Mouse (Mus musculus): ENCODE results near the gene Mrpl16. TPM values are rescaled to one million over a fixed set of nuclear protein-coding genes. Genes with fewer than 3 reads are reported as not detected.

Mrpl16 gene
- 100 to 1,000 TPM; 105 to 122 (median 115) TPM for total RNA-seq (2022)

- peak; percentile 89 for DNase-seq (ENCODE audit: low spot score)
Measured at GRCm38 (mm10) chr19:11770205-11770892, at the start of gene Mrpl16. Mrpl16 (plus strand) TSS chr19:11770391.

GRCm38 (mm10) chr19:11723870-11724269 is 46.3 kb upstream of the Mrpl16 start:
- DNase-seq (ENCODE audit: low spot score): no peak

GRCm38 (mm10) chr19:11724275-11724674 is 45.9 kb upstream of the Mrpl16 start:
- DNase-seq (ENCODE audit: low spot score): no peak

DNA sequence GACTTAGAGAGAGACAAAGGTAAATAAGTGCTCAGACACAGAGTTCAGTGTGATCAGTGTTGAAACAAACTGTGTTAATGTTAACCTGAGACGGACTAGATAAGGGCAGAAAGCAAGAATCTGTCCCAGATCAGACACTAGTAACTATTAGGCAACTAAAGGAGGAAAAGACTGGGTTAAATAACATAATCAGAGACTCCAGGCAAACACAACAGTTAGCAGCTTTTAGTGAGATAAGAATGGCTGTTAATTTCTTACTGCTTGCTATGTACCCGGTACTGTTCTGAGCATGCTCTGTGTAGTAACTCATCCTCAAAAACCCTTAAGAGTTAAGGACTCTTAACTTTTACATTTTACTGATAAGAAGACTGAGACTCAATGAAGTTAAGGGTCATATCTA is 44.3 kb upstream of the Mrpl16 start:
- no peak for DNase-seq (ENCODE audit: low spot score)

GRCm38 (mm10) chr19:11727304-11727703 is 42.9 kb upstream of the Mrpl16 start:
- no peak for DNase-seq (ENCODE audit: low spot score)

- DNase-seq (ENCODE audit: low spot score): no peak
Measured at GRCm38 (mm10) chr19:11730278-11730677, 39.9 kb upstream of the Mrpl16 start.

DNA sequence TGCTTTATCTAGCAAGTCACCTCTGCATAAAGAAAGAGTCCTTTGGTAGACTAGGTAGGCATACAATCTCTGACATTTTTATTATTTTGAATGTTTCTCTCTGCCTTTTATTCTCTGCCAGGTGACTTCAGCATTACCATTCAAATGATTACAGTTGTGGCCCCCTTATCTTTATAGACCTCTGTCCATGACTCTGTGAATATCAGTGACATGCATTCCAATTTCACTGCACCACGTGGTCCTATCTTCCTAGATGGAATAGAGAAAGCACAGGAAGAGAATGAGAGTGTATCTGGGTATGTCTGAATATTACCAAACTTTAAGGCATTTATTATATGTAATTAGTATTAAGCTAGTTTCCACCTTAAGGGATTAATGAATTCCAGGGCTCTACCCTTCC is 33.7 kb upstream of the Mrpl16 start:
- no peak for DNase-seq (ENCODE audit: low spot score)

DNA sequence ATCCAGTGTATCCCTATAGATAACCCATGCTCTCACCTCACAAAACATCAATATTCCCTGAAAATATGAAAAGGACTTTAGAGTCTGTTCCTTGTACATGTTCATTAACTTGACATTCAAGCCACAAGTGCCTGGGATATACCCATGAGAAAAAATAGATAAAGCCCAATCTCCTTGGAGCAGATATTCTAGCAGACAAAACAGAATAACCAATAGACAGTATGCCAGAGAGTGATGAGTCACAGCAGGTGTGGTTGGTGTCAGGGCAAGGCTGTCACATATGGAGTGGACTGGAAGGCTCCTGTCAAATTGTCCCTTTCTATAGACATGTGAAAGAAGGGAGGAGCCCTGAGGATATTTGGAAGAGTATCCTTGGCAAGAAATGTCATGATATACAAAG is 24.5 kb upstream of the Mrpl16 start:
- no peak for DNase-seq (ENCODE audit: low spot score)

DNA sequence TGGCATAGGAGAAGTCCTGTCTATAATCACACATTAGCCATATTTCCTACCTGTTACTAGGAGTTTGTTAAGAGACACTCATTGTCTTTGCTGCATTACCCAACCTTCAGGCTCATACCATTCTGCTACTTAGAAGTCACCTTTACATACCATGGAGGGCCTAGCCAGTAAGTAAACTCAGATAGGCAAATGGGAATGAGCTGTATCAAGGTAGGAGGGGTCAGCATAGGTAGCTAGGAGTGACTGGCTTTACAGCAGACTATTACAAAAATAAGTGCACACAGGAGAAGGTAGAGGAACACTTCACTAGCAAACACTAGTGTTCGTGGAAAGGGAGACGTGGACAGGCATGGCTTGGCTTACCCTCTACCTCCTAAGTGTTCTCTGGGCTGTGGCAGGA is 22.9 kb upstream of the Mrpl16 start, which contains the start of gene Gif:
TSS of gene Gif (plus strand) at position 257 of the 400 bp plus-strand sequence.
- DNase-seq (ENCODE audit: low spot score): no peak

DNA sequence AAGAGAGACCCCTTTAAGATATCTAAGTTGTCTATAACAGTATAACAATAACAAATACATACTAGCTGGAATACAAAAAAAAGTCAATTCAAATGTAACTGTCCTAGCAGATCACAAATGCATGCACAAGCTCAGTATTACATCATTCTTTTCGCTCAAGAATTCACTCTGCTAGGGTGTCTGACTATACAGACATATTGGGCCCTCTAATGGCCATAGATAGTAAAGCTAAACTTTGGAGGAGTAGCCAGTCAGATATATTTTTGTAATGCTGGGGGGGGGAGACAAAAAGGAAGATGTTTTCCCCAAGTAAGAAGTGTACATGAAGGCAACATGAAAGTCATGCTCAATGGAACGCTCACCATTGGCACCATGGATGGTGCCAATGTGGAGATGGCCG is 5.1 kb upstream of the Mrpl16 start:
- no peak for DNase-seq (ENCODE audit: low spot score)

- DNase-seq (ENCODE audit: low spot score): no peak
Measured at GRCm38 (mm10) chr19:11766413-11766812, 3.8 kb upstream of the Mrpl16 start.

GRCm38 (mm10) chr19:11768163-11768562 is 2.0 kb upstream of the Mrpl16 start:
- DNase-seq (ENCODE audit: low spot score): no peak

- DNase-seq (ENCODE audit: low spot score): no peak
Measured at GRCm38 (mm10) chr19:11769257-11769920, 802 bp upstream of the Mrpl16 start.

DNA sequence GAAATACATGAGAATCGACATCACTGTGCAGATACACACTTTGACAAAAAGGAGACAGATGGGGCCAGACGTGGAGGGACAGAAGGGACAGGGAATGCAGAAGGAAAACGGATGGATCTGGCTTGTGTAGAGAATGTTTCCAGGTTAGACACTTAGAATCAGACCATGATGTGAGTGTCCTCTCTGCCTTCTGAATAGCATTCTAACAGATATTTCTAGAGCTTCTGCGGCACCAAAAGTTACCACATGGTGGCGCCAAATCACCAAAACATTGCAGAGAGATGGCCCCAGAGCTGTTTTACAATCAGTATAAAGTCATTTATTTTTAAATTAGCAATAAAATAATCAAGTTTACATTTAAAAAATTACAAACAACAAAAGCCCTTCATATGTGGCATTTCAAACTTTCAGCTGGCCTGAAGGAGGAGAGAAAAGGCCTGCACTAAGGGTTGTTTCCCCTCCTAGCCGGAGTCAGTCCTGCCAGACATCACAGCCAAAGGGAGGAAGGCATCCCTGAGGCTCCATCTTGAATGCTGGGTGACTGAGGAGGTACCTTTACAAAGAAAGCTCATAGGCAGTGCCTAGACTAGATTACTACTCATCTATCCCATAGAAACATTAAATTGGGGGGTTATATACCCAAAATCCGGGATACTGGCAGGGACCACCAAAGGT is 7.1 kb downstream of the Mrpl16 start:
- DNase-seq (ENCODE audit: low spot score): peak; percentile 69

DNA sequence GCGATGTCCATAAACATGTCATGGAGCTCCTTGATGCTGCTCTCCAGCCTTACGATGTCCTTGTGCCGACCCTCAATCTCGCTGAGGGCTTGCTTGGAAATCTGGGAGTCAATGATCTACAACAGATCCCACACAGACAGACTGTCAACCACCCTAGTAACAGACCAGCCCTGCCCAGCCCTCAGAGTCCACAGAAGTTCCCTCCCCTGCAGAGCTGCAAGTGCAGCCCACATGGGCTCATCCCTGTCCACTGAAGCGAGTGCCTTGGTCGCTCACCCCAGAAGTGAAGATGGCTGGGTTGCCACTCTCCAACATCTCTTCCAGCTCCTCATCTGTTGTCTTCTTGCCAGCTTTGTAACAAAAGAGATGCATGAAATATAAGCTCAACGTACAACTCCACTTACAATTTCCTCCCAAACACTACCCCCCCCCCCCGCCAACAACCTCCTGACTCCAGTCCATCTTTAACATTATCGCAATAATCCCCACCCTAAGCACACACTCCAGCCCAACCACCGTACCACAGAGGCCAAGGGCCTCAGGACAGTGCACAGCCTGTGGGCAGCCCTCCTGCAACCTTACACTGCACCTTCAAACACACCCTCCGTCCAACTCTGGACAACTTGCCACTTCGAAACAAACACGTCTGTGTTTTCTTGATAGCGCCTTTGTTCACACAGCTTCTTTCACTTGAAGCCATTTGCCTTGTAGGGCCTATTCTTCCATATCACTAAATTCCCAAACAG is 15.4 kb downstream of the Mrpl16 start:
- DNase-seq (ENCODE audit: low spot score): no peak

GRCm38 (mm10) chr19:11787826-11788225 is 17.6 kb downstream of the Mrpl16 start:
- DNase-seq (ENCODE audit: low spot score): no peak

DNA sequence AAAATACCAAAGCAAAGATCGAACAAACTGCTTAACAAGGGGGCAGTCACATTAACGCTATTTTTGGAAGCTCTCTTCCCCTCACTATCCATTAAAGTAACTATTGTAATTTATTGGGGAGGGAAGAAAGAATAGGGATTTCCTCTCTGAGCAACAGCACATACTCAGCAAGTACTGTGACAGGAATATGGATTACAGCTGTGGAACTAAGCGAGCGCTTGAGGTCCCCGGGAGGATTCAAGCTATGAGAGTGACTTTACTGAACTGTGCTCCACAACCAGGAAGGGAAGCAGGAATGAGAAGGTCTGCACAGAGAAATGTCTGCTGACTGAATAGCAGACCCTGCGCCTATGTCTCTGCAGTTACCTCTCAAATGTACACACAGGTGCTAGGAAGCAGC is 18.7 kb downstream of the Mrpl16 start:
- DNase-seq (ENCODE audit: low spot score): no peak

- no peak for DNase-seq (ENCODE audit: low spot score)
Measured at GRCm38 (mm10) chr19:11791825-11792224, 21.6 kb downstream of the Mrpl16 start.

DNA sequence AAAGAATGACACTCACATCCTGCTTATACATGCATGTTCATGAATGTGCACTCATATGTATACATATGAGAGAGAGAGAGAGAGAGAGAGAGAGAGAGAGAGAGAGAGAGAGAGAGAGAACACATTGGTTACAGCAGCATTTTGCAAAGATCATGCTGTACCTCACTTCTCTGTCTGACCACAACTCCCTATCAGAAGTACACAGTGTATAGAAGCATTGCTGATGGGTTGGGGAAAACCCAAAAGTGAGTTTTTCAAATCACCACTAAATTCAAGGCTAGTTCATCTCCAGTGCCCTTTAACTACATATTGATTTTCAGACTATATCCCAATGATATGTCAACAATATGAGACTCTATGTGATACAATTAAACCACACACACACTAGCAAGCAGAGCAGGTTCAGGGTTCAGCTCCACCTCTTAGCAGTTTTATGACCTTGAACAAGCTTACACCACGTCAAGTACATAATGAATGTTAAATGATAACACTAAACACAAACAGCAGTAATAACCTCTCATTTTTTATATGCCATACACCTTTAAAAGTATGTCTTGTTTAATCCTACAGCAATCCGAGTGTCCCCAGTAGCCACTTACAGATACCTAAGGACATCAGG is 23.7 kb downstream of the Mrpl16 start:
- no peak for DNase-seq (ENCODE audit: low spot score)

- no peak for DNase-seq (ENCODE audit: low spot score)
Measured at GRCm38 (mm10) chr19:11794447-11794846, 24.3 kb downstream of the Mrpl16 start.

DNA sequence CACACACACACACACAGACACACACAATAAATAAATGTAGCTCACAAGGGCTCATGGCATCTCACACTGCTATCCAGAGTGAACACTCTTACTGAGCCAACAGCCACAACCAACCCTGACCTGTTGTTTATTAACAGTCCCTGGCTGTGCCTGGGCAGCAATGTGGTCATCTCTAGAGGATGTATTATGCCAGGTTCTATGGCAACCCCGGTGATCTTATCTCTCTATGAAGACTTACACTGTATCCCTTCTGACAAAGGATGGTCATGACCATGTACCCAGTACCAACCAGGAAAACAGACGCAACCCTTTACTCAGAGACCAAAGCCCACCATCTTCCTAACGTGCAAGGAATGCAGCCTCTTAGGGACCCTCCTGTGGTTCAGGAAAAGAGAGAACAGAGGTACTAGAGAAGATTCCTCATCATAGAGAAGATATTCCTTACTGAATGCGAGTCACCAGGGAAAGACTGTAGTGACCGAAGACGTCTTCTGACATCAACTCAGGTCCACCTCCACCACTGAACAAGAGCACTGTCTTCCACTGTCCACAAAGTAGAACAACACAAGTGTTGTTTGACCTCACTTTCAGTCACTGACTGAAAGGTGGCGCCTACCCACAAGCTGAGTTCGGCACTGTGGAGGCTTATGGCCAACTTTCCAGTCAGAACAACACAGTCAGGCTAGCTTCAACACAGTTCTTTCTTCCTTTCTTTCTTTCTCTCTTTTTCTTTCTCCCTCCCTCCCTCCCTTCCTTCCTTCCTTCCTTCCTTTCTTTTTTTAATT is 30.5 kb downstream of the Mrpl16 start:
- DNase-seq (ENCODE audit: low spot score): no peak

Data from heart, adult 8-10 months (tissue).